Mouse (Mus musculus) testis, adult 2 months (tissue): ENCODE data around the gene Olfr106-ps.

Experiments
- CTCF ChIP-seq: fragments of 200-500 bp; IDR thresholded peaks from 2 replicates; pipeline ENCODE4 v1.5.1; 2012; ENCODE audit warnings: low read depth, mild to moderate bottlenecking, inconsistent platforms, low read length, moderate library complexity; ENCODE audit not compliant: control insufficient read depth, insufficient read depth, insufficient replicate concordance
- POLR2A ChIP-seq: fragments of 200-500 bp; IDR thresholded peaks from 2 replicates; pipeline ENCODE4 v1.6.1; 2012; ENCODE audit warnings: low read depth, mild to moderate bottlenecking, inconsistent platforms, low read length, moderate library complexity; ENCODE audit not compliant: control insufficient read depth

- no peak for TF ChIP-seq CTCF
- no peak for TF ChIP-seq POLR2A
Observed at GRCm38 (mm10) chr17:37359282-37359681, 30.9 kb upstream of the Olfr106-ps start, which contains the start of gene Olfr104-ps.
